Mouse (Mus musculus) E14TG2a.4 (cell line): ENCODE results near the gene Lsamp.

ENCODE experiments used
- H3K27me3 ChIP-seq: 2 replicates; pipeline ENCODE4 v1.6.1; 2014; ENCODE audit warnings: low read length, control low read depth; ENCODE audit not compliant: insufficient read depth
- H3K36me3 ChIP-seq: 2 replicates; pipeline ENCODE4 v1.6.1; 2014; ENCODE audit warnings: low read length, control low read depth; ENCODE audit not compliant: insufficient read depth
- H3K4me1 ChIP-seq: replicated peaks from 2 replicates; pipeline ENCODE4 v1.6.1; 2014; ENCODE audit warnings: low read depth, low read length, control low read depth
- H3K4me3 ChIP-seq: replicated peaks from 2 replicates; pipeline ENCODE4 v1.5.1; 2014; ENCODE audit warnings: mild to moderate bottlenecking, low read length
- H3K9me3 ChIP-seq: 2 replicates; pipeline ENCODE4 v1.6.1; 2014; ENCODE audit warnings: low read length, control low read depth
- CTCF ChIP-seq: conservative IDR thresholded peaks from 2 replicates; pipeline ENCODE4 v1.5.1; 2014; ENCODE audit warnings: low read length
- NANOG ChIP-seq: IDR thresholded peaks from 2 replicates; pipeline ENCODE4 v1.6.1; 2014; ENCODE audit warnings: borderline replicate concordance, low read length, mixed read lengths
- POU5F1 ChIP-seq: IDR thresholded peaks from 2 replicates; pipeline ENCODE4 v1.6.1; 2014; ENCODE audit warnings: low read length, borderline replicate concordance

Lsamp gene

GRCm38 (mm10) chr16:42059927-42060326 is 2075.8 kb downstream of the Lsamp start:
- no peak for TF ChIP-seq POU5F1
- no peak for TF ChIP-seq NANOG
- TF ChIP-seq CTCF, result no peak
- H3K36me3 ChIP-seq, result no peaks in the 10 kb centered on the region

GRCm38 (mm10) chr16:42074325-42074724 is 2090.2 kb downstream of the Lsamp start:
- TF ChIP-seq NANOG, result no peak
- Histone ChIP-seq H3K36me3 (no peaks in the 10 kb centered on the region), H3K9me3 (no peaks in the 10 kb centered on the region), H3K27me3 (no peaks in the 10 kb centered on the region), H3K4me3 (no peak overlapping the region), H3K4me1 (no peaks in the 10 kb centered on the region)

More at GRCm38 (mm10) chr16:42059927-42060326, 2075.8 kb downstream of the Lsamp start:
- Histone ChIP-seq H3K27me3 (no peaks in the 10 kb centered on the region), H3K9me3 (no peaks in the 10 kb centered on the region), H3K4me1 (peaks cover 9% of the 10 kb centered on the region), H3K4me3 (no peak overlapping the region)

- no peaks in the 10 kb centered on the region for H3K36me3 ChIP-seq
Measured at GRCm38 (mm10) chr16:42079573-42079972, 2095.4 kb downstream of the Lsamp start.

GRCm38 (mm10) chr16:42081611-42082010 is 2097.4 kb downstream of the Lsamp start:
- TF ChIP-seq NANOG (no peak), CTCF (no peak), POU5F1 (no peak)
- no peaks in the 10 kb centered on the region for H3K4me1 ChIP-seq

More at GRCm38 (mm10) chr16:42079573-42079972, 2095.4 kb downstream of the Lsamp start:
- TF ChIP-seq NANOG, result no peak
- no peak for TF ChIP-seq POU5F1
- no peak for TF ChIP-seq CTCF
- Histone ChIP-seq H3K4me3 (no peak overlapping the region), H3K9me3 (no peaks in the 10 kb centered on the region), H3K4me1 (no peaks in the 10 kb centered on the region), H3K27me3 (no peaks in the 10 kb centered on the region)

GRCm38 (mm10) chr16:42097510-42097909 is 2113.3 kb downstream of the Lsamp start:
- Histone ChIP-seq H3K9me3 (no peaks in the 10 kb centered on the region), H3K4me3 (no peak overlapping the region), H3K36me3 (no peaks in the 10 kb centered on the region), H3K27me3 (no peaks in the 10 kb centered on the region), H3K4me1 (no peaks in the 10 kb centered on the region)
- TF ChIP-seq NANOG (no peak), POU5F1 (no peak), CTCF (no peak)

More at GRCm38 (mm10) chr16:42081611-42082010, 2097.4 kb downstream of the Lsamp start:
- Histone ChIP-seq H3K4me3 (no peak overlapping the region), H3K27me3 (no peaks in the 10 kb centered on the region; the same call in 1 of the 2 replicates), H3K36me3 (no peaks in the 10 kb centered on the region), H3K9me3 (no peaks in the 10 kb centered on the region)

GRCm38 (mm10) chr16:42102186-42102585 is 2118.0 kb downstream of the Lsamp start:
- no peak overlapping the region for H3K4me3 ChIP-seq

GRCm38 (mm10) chr16:42102635-42103034 is 2118.5 kb downstream of the Lsamp start:
- TF ChIP-seq NANOG (no peak), CTCF (no peak), POU5F1 (no peak)

More at GRCm38 (mm10) chr16:42102186-42102585, 2118.0 kb downstream of the Lsamp start:
- Histone ChIP-seq H3K27me3 (no peaks in the 10 kb centered on the region), H3K9me3 (no peaks in the 10 kb centered on the region), H3K4me1 (no peaks in the 10 kb centered on the region), H3K36me3 (no peaks in the 10 kb centered on the region)
- TF ChIP-seq POU5F1, result no peak
- no peak for TF ChIP-seq CTCF
- TF ChIP-seq NANOG, result no peak

GRCm38 (mm10) chr16:42112251-42112650 is 2128.1 kb downstream of the Lsamp start:
- TF ChIP-seq POU5F1 (no peak), NANOG (no peak), CTCF (no peak)
- Histone ChIP-seq H3K36me3 (no peaks in the 10 kb centered on the region), H3K4me1 (no peaks in the 10 kb centered on the region), H3K4me3 (no peak overlapping the region), H3K9me3 (no peaks in the 10 kb centered on the region), H3K27me3 (no peaks in the 10 kb centered on the region)

More at GRCm38 (mm10) chr16:42102635-42103034, 2118.5 kb downstream of the Lsamp start:
- H3K36me3 ChIP-seq, result no peaks in the 10 kb centered on the region
- no peaks in the 10 kb centered on the region for H3K27me3 ChIP-seq
- no peaks in the 10 kb centered on the region for H3K9me3 ChIP-seq
- H3K4me1 ChIP-seq, result no peaks in the 10 kb centered on the region
- H3K4me3 ChIP-seq, result no peak overlapping the region

GRCm38 (mm10) chr16:42113246-42113645 is 2129.1 kb downstream of the Lsamp start:
- H3K9me3 ChIP-seq, result no peaks in the 10 kb centered on the region
- no peaks in the 10 kb centered on the region for H3K36me3 ChIP-seq
- H3K27me3 ChIP-seq, result no peaks in the 10 kb centered on the region
- no peaks in the 10 kb centered on the region for H3K4me1 ChIP-seq
- TF ChIP-seq POU5F1, result no peak
- no peak for TF ChIP-seq NANOG
- no peak overlapping the region for H3K4me3 ChIP-seq
